Mouse (Mus musculus) ovary, adult 10 weeks (tissue): Measurements from ENCODE around the gene Dytn. TPM values are rescaled to one million over a fixed set of nuclear protein-coding genes. Genes with fewer than 3 reads are reported as not detected.

Experiments used
- polyA plus RNA-seq: library from polyadenylated mRNA; stranded (reverse); fragments of 350-450 nt; fragmentation: Illumina TruSeq; extraction: RNeasy Lipid Tissue Mini Kit (QIAGEN cat#74804); gene quantifications from one replicate; pipeline ENCODE4 v1.2.3, GENCODE M21; 2014

Dytn gene
- not detected for polyA plus RNA-seq

GRCm38 (mm10) chr1:63686827-63687226 is at the start of gene Dytn:
Gene Dytn (minus strand): TSS chr1:63686927.

DNA sequence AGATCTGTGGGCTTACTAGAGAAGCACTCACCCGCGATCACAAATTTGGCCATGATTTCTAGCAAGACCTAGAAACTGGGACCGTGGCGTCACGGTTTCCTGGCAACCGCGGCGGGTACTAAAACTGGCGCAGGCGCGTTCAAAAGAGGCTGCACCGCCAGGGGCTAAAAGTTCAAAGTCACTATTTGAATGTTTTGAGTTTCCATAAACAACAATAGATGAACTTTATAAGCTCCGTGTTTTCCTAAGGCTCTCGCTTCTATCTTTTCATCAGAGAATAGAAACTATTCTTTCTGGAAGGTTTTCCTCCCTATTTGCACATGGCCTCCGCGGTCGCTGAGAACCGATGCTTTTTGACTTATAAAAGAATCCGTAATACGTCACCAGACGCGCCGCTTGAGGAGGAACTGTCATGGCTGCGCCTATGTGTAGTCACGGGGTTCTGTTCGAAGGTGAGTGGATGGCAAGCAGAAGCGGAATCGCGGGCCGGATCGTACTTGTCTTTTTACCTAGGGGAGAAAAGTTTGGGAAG is 43.6 kb upstream of the Dytn start, which contains the start of the genes Mdh1b and Fastkd2:
Gene Mdh1b, minus strand, starts transcription at position 79 of the 532 bp plus-strand sequence.
Gene Fastkd2, plus strand, starts transcription at position 375 of the 532 bp plus-strand sequence.

DNA sequence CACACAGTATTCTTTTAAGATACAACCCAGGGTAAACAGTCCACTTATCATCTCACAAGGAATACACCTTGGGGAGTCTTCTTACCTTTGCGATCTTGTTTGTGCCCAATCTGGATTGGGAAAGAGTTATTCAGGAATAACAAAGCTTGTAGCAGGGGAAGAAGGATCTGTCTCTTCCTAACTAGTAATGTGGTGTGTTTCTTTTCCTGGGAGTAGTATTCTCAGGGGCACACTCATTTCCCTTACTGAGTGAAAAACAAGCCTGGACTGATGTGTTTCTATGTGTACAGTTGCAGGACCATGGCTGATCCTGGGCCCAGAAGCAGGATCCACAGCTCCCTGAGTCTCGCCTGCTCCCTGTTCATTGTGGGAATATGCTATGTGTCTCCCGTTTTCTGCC is 71.1 kb downstream of the Dytn start, which contains the start of gene Gm39653:
Gene Gm39653, plus strand, starts transcription at position 301 of the 400 bp plus-strand sequence.

Other genes with a start within 250 kb of the Dytn start
- 6.4 TPM for gene Adam23, start 241.0 kb downstream of the Dytn start, polyA plus RNA-seq
- gene Gm39653, start 71.0 kb downstream of the Dytn start, polyA plus RNA-seq: not detected
- 5.5 TPM for gene Mdh1b, start 43.4 kb upstream of the Dytn start, polyA plus RNA-seq
- gene Fastkd2, start 43.7 kb upstream of the Dytn start, polyA plus RNA-seq: 64.0 TPM
- gene 4933402D24Rik, start 82.3 kb upstream of the Dytn start, polyA plus RNA-seq: not detected